Mouse (Mus musculus) forebrain, embryonic 11.5 days (tissue): Measurements from ENCODE around the gene Exosc7. TPM values are rescaled to one million over a fixed set of nuclear protein-coding genes. Genes with fewer than 3 reads are reported as not detected.

ENCODE experiments used
- ATAC-seq: fragments of 200-750 bp; cut with Nextera tagmentation; replicated peaks from 2 replicates; pipeline ENCODE4 v1.8.0; 2017; ENCODE audit warnings: moderate TSS enrichment; ENCODE audit not compliant: low FRiP score
- DNase-seq: peaks from one replicate; pipeline ENCODE4 v3.0.0-alpha.2; 2017; ENCODE audit warnings: low spot score
- H3K27ac ChIP-seq: fragments of 300-500 bp; sonication (generic); 2 replicates; pipeline ENCODE4 v1.5.1; 2014; ENCODE audit warnings: low read depth, low read length
- H3K27me3 ChIP-seq: fragments of 300-500 bp; sonication (generic); 2 replicates; pipeline ENCODE4 v1.6.1; 2014; ENCODE audit warnings: mild to moderate bottlenecking, low read length, mixed read lengths; ENCODE audit not compliant: control insufficient read depth, insufficient read depth
- H3K36me3 ChIP-seq: fragments of 300-500 bp; sonication (generic); 2 replicates; pipeline ENCODE4 v1.6.1; 2014; ENCODE audit warnings: mild to moderate bottlenecking, low read length, moderate library complexity, mixed read lengths; ENCODE audit not compliant: control insufficient read depth, insufficient read depth
- H3K4me1 ChIP-seq: fragments of 300-500 bp; sonication (generic); replicated peaks from 2 replicates; pipeline ENCODE4 v1.6.1; 2014; ENCODE audit warnings: low read length, mixed read lengths; ENCODE audit not compliant: control insufficient read depth, insufficient read depth
- H3K4me2 ChIP-seq: fragments of 300-500 bp; sonication (generic); 2 replicates; pipeline ENCODE4 v1.6.1; 2014; ENCODE audit warnings: low read depth, mild to moderate bottlenecking, low read length, moderate library complexity, mixed read lengths; ENCODE audit not compliant: severe bottlenecking
- H3K4me3 ChIP-seq: fragments of 300-500 bp; sonication (generic); 2 replicates; pipeline ENCODE4 v1.5.1; 2014; ENCODE audit warnings: low read depth, low read length
- H3K9ac ChIP-seq: fragments of 300-500 bp; sonication (generic); 2 replicates; pipeline ENCODE4 v1.6.1; 2014; ENCODE audit warnings: low read length
- H3K9me3 ChIP-seq: fragments of 300-500 bp; sonication (generic); 2 replicates; pipeline ENCODE4 v1.6.1; 2016; ENCODE audit warnings: low read length, mixed read lengths; ENCODE audit not compliant: control insufficient read depth
- WGBS: fragments of 180-500 bp; shearing (Covaris S2); extraction: QIAGEN DNeasy Blood & Tissue Kit; methylation state at CpG from one replicate; pipeline ENCODE4 v1.1.7; 2014; 5-methylcytosine and 5-hydroxymethylcytosine counted together
- polyA plus RNA-seq: library from polyadenylated mRNA; unstranded; fragments of >200 nt; fragmentation: Nextera tagmentation; extraction: Ambion mirVana; gene quantifications from 2 replicates; pipeline ENCODE4 v1.2.1, GENCODE M21; 2014

The Exosc7 gene
- polyA plus RNA-seq, 1 experiment from 2014 or later, result 133 TPM

- Histone ChIP-seq H3K36me3 (no peaks in the 10 kb centered on the region), H3K4me1 (no peaks in the 10 kb centered on the region), H3K27me3 (no peaks in the 10 kb centered on the region), H3K9ac (no peak within 1 kb of the TSS), H3K9me3 (no peaks in the 10 kb centered on the region), H3K27ac (no peak within 1 kb of the TSS), H3K4me2 (no peak within 1 kb of the TSS), H3K4me3 (no peak within 1 kb of the TSS)
- ATAC-seq, result no peak
- 86% methylated on average over 5 of the region's 5 CpGs for whole genome bisulfite sequencing
- DNase-seq, result no peak
Observed at GRCm38 (mm10) chr9:123150241-123151020, 37.4 kb downstream of the Exosc7 start, which contains the start of gene Clec3b. Gene Clec3b (plus strand): TSS chr9:123150946.

GRCm38 (mm10) chr9:123151561-123151960, 38.5 kb downstream of the Exosc7 start:
- H3K27ac ChIP-seq, result no peak overlapping the region
- no peaks in the 10 kb centered on the region for H3K36me3 ChIP-seq
- DNase-seq (no peak), ATAC-seq (no peak)
- H3K9ac ChIP-seq, result no peak overlapping the region
- no peaks in the 10 kb centered on the region for H3K27me3 ChIP-seq
- no peak overlapping the region for H3K4me2 ChIP-seq
- 68% methylated on average over 1 of the region's 1 CpGs for WGBS
- no peak overlapping the region for H3K4me3 ChIP-seq
- no peaks in the 10 kb centered on the region for H3K4me1 ChIP-seq
- no peaks in the 10 kb centered on the region for H3K9me3 ChIP-seq

GRCm38 (mm10) chr9:123152026-123152425, 39.0 kb downstream of the Exosc7 start:
- no peaks in the 10 kb centered on the region for H3K4me1 ChIP-seq
- H3K27ac ChIP-seq, result no peak overlapping the region
- no peaks in the 10 kb centered on the region for H3K9me3 ChIP-seq
- ATAC-seq, result no peak
- no peaks in the 10 kb centered on the region for H3K36me3 ChIP-seq
- H3K9ac ChIP-seq, result no peak overlapping the region
- H3K27me3 ChIP-seq, result no peaks in the 10 kb centered on the region
- H3K4me2 ChIP-seq, result no peak overlapping the region
- DNase-seq, result no peak
- 74% methylated on average over 3 of the region's 3 CpGs for WGBS
- no peak overlapping the region for H3K4me3 ChIP-seq

- H3K4me2 ChIP-seq, result no peak overlapping the region
- DNase-seq (no peak), ATAC-seq (no peak)
- no peak overlapping the region for H3K9ac ChIP-seq
- no peaks in the 10 kb centered on the region for H3K9me3 ChIP-seq
- H3K4me1 ChIP-seq, result no peaks in the 10 kb centered on the region
- no peaks in the 10 kb centered on the region for H3K27me3 ChIP-seq
- H3K27ac ChIP-seq, result no peak overlapping the region
- H3K36me3 ChIP-seq, result no peaks in the 10 kb centered on the region
- WGBS, result 89% methylated on average over 2 of the region's 2 CpGs
- H3K4me3 ChIP-seq, result no peak overlapping the region
Observed at GRCm38 (mm10) chr9:123153121-123153520, 40.1 kb downstream of the Exosc7 start.

- peak overlapping the region; percentile 25; the same call in 1 of the 2 replicates for H3K9ac ChIP-seq
- peak; percentile 73 for ATAC-seq
- no peaks in the 10 kb centered on the region for H3K4me1 ChIP-seq
Observed at GRCm38 (mm10) chr9:123156910-123157361, 43.9 kb downstream of the Exosc7 start.

GRCm38 (mm10) chr9:123157699-123158098, 44.7 kb downstream of the Exosc7 start:
- Histone ChIP-seq H3K4me2 (no peak overlapping the region), H3K36me3 (no peaks in the 10 kb centered on the region), H3K9me3 (no peaks in the 10 kb centered on the region), H3K4me1 (no peaks in the 10 kb centered on the region), H3K27me3 (no peaks in the 10 kb centered on the region), H3K27ac (no peak overlapping the region), H3K9ac (no peak overlapping the region), H3K4me3 (no peak overlapping the region)
- DNase-seq (no peak), ATAC-seq (no peak)

More at GRCm38 (mm10) chr9:123156910-123157361, 43.9 kb downstream of the Exosc7 start:
- no peaks in the 10 kb centered on the region for H3K36me3 ChIP-seq
- no peaks in the 10 kb centered on the region for H3K9me3 ChIP-seq
- peak; percentile 58 for DNase-seq
- peak overlapping the region; percentile 22 for H3K4me2 ChIP-seq
- no peak overlapping the region for H3K27ac ChIP-seq
- H3K27me3 ChIP-seq, result no peaks in the 10 kb centered on the region
- H3K4me3 ChIP-seq, result peak overlapping the region; percentile 7; the same call in 1 of the 2 replicates
- WGBS, result 22% methylated on average over 29 of the region's 30 CpGs

- DNase-seq (no peak), ATAC-seq (no peak)
- H3K27me3 ChIP-seq, result no peaks in the 10 kb centered on the region
- H3K4me3 ChIP-seq, result no peak overlapping the region
- H3K27ac ChIP-seq, result no peak overlapping the region
- no peaks in the 10 kb centered on the region for H3K9me3 ChIP-seq
- no peak overlapping the region for H3K9ac ChIP-seq
- H3K4me2 ChIP-seq, result no peak overlapping the region
- H3K36me3 ChIP-seq, result no peaks in the 10 kb centered on the region
- 60% methylated on average over 8 of the region's 8 CpGs for WGBS
- H3K4me1 ChIP-seq, result no peaks in the 10 kb centered on the region
Observed at GRCm38 (mm10) chr9:123158125-123158836, 45.3 kb downstream of the Exosc7 start.

GRCm38 (mm10) chr9:123159330-123159729, 46.3 kb downstream of the Exosc7 start:
- Histone ChIP-seq H3K4me3 (no peak overlapping the region), H3K9me3 (no peaks in the 10 kb centered on the region), H3K4me1 (no peaks in the 10 kb centered on the region), H3K27me3 (no peaks in the 10 kb centered on the region), H3K9ac (no peak overlapping the region), H3K4me2 (no peak overlapping the region), H3K27ac (no peak overlapping the region), H3K36me3 (no peaks in the 10 kb centered on the region)
- 68% methylated on average over 7 of the region's 7 CpGs for WGBS
- DNase-seq (peak; percentile 64), ATAC-seq (no peak)
